Mouse (Mus musculus): ENCODE data around the gene Mgst1.

DNA sequence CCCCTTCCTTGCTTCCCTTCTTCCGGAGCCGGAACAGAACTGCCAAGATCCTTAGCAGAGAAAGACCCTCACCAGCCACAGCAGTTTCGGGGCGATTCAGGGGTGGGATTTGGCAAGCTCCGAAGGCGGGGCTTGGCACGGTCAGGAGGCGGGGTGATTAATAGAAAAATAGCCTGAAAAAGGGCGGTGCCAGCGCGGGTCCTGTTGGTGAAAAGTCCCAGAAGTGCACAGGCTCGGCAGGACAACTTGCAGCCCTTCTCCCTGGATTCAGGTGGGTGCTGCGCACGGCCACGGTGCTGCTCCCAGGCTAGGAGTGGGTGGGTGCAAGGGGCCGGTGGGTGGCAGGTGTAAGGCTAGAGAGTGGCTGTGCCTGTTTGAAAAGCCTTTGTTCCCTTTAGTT, 220 bp downstream of the Mgst1 start:
- TF ChIP-seq ZNF384 (IDR thresholded peaks at IDR 0.05; ENCODE audit: low read depth, low read length) (no peak), ZC3H11A (IDR thresholded peaks at IDR 0.05; ENCODE audit: borderline replicate concordance, low read depth, low read length) (no peak)

All from ES-E14 (cell line).